Mouse (Mus musculus) heart, embryonic 11.5 days (tissue): ENCODE results near the gene Gm45837. TPM values are rescaled to one million over a fixed set of nuclear protein-coding genes. Genes with fewer than 3 reads are reported as not detected.

Source experiments
- ATAC-seq: fragments of 200-750 bp; cut with Nextera tagmentation; replicated peaks from 2 replicates; pipeline ENCODE4 v1.8.0; 2017; ENCODE audit warnings: moderate library complexity; ENCODE audit not compliant: insufficient number of reproducible peaks, low FRiP score, low TSS enrichment
- H3K27ac ChIP-seq: fragments of 300-500 bp; sonication (generic); 2 replicates; pipeline ENCODE4 v1.5.1; 2014; ENCODE audit warnings: mild to moderate bottlenecking, low read depth, low read length
- H3K27me3 ChIP-seq: fragments of 300-500 bp; sonication (generic); 2 replicates; pipeline ENCODE4 v1.6.1; 2014; ENCODE audit warnings: mild to moderate bottlenecking, low read length, mixed read lengths; ENCODE audit not compliant: control insufficient read depth, insufficient read depth
- H3K36me3 ChIP-seq: fragments of 300-500 bp; sonication (generic); 2 replicates; pipeline ENCODE4 v1.6.1; 2014; ENCODE audit warnings: mild to moderate bottlenecking, low read length, moderate library complexity, mixed read lengths; ENCODE audit not compliant: control insufficient read depth, insufficient read depth
- H3K4me1 ChIP-seq: fragments of 300-500 bp; sonication (generic); 2 replicates; pipeline ENCODE4 v1.6.1; 2014; ENCODE audit warnings: low read length; ENCODE audit not compliant: control insufficient read depth, insufficient read depth
- H3K4me2 ChIP-seq: fragments of 300-500 bp; sonication (generic); 2 replicates; pipeline ENCODE4 v1.6.1; 2014; ENCODE audit warnings: mild to moderate bottlenecking, moderate library complexity
- H3K4me3 ChIP-seq: fragments of 300-500 bp; sonication (generic); 2 replicates; pipeline ENCODE4 v1.5.1; 2014; ENCODE audit warnings: low read depth, low read length
- H3K9ac ChIP-seq: fragments of 300-500 bp; sonication (generic); 2 replicates; pipeline ENCODE4 v1.6.1; 2014; ENCODE audit warnings: mild to moderate bottlenecking, low read depth, low read length, moderate library complexity
- H3K9me3 ChIP-seq: fragments of 300-500 bp; sonication (generic); replicated peaks from 2 replicates; pipeline ENCODE4 v1.6.1; 2016; ENCODE audit warnings: low read length; ENCODE audit not compliant: control insufficient read depth
- WGBS: fragments of 180-500 bp; shearing (Covaris S2); extraction: QIAGEN DNeasy Blood & Tissue Kit; methylation state at CpG from one replicate; pipeline ENCODE4 v1.1.7; 2014; ENCODE audit not compliant: insufficient replicate concordance; 5-methylcytosine and 5-hydroxymethylcytosine counted together
- polyA plus RNA-seq: library from polyadenylated mRNA; unstranded; fragments of >200 nt; fragmentation: Nextera tagmentation; extraction: Ambion mirVana; gene quantifications from 2 replicates; pipeline ENCODE4 v1.2.1, GENCODE M21; 2014

Gene Gm45837
- polyA plus RNA-seq, 1 experiment from 2014 or later = not detected

DNA sequence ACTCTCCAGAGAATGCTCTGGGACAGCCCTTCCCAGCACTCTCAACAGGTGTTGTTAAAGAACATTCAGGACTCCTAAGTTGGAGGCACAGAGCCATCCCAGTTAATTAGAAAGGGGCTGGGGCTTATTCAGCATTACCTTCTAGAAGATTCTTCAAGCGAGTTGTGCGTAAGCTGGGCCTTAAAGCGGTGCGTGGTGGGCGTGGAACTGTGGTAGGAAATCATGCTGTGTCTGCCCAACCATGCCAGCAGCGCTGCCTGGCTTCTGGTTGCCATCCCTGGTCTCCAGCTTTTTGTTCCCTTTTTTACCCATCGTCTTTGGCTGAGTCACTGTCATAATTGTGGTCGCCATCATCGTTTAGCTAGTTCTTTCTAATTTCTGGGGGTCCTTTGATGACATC, 43.8 kb downstream of the Gm45837 start:
- no peaks in the 10 kb centered on the region for H3K4me1 ChIP-seq
- H3K36me3 ChIP-seq = no peaks in the 10 kb centered on the region
- 80% methylated on average over 9 of the region's 9 CpGs for WGBS
- H3K9ac ChIP-seq = no peak overlapping the region
- peaks cover 36% of the 10 kb centered on the region for H3K27me3 ChIP-seq
- H3K4me3 ChIP-seq = no peak overlapping the region
- no peaks in the 10 kb centered on the region for H3K9me3 ChIP-seq
- H3K4me2 ChIP-seq = no peak overlapping the region
- no peak for ATAC-seq
- H3K27ac ChIP-seq = no peak overlapping the region

DNA sequence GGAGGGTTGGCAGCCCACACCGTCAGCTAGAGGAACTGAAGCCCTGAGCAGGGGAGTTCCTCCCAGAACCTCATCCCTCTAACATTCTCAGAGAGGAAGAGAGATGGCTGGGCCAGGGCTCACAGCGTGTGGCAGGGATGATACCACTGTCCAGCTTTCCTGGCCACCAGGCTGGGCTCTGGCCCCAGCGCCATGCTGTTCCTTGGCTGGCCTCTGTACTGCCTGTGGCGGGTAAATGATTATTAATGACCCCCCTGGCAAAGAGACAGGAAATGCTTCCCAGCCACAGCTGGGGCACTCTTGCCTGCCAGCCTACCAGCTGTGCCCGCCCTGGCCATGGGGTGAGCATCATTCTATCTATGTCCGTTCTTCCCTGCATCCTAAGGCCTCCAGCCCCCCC, 44.5 kb downstream of the Gm45837 start:
- H3K4me1 ChIP-seq = 0 out of 2 replicates have a peak, but pooled peaks cover under 1% of the 10 kb centered on the region
- no peak overlapping the region for H3K4me3 ChIP-seq
- H3K9me3 ChIP-seq = no peaks in the 10 kb centered on the region
- H3K27me3 ChIP-seq = peaks cover 36% of the 10 kb centered on the region
- H3K27ac ChIP-seq = no peak overlapping the region
- no peaks in the 10 kb centered on the region for H3K36me3 ChIP-seq
- no peak overlapping the region for H3K9ac ChIP-seq
- 82% methylated on average over 6 of the region's 6 CpGs for WGBS
- no peak for ATAC-seq
- H3K4me2 ChIP-seq = no peak overlapping the region

DNA sequence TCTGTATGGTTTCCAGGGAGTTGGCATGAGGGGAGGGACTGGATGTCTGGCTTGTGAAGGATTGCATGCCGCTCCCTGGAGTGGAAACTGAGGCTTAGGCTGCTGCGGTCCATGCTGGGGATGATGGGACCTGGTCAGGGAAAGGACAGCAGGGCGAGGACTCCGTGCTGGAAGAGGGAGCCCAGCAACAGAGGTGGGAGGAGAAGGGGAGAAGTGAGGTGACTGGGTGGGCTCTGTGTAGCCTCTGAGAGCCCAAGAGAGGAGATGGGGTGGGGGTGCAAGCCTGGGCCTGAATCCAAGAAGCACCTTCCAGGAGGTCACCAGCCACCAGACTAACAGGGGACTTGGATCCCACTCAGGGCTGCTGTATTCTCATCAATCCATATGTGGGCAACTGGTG, 45.6 kb downstream of the Gm45837 start:
- H3K4me3 ChIP-seq = no peak overlapping the region
- H3K9me3 ChIP-seq = no peaks in the 10 kb centered on the region
- 66% methylated on average over 4 of the region's 4 CpGs for WGBS
- no peak overlapping the region for H3K4me2 ChIP-seq
- H3K36me3 ChIP-seq = no peaks in the 10 kb centered on the region
- H3K9ac ChIP-seq = no peak overlapping the region
- no peak overlapping the region for H3K27ac ChIP-seq
- no peak for ATAC-seq
- peaks cover 7% of the 10 kb centered on the region; the same call in 1 of the 2 replicates for H3K4me1 ChIP-seq
- H3K27me3 ChIP-seq = peaks cover 34% of the 10 kb centered on the region

DNA sequence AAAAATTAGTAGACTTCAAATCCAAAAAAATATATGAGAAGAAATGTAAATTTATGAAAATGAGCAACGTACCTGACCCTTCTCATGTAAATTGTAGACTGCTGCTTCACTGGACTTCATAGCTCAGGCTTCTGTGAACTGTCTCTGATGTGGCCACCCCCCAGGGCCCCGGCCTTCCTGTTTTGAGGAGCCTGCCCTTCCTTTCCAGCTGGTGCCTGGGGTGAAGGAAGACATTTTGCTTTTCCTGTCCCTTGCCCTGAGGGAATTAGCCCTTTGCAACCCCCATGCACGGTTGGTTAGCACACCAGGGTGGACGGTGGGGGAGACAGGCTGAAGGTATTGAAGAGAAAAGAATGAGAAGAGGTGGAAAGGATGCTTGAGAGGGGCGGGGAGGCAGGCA, 46.1 kb downstream of the Gm45837 start:
- no peak overlapping the region for H3K9ac ChIP-seq
- H3K27me3 ChIP-seq = peaks cover 30% of the 10 kb centered on the region
- H3K27ac ChIP-seq = no peak overlapping the region
- no peaks in the 10 kb centered on the region for H3K36me3 ChIP-seq
- no peak for ATAC-seq
- H3K9me3 ChIP-seq = no peaks in the 10 kb centered on the region
- H3K4me3 ChIP-seq = no peak overlapping the region
- H3K4me2 ChIP-seq = no peak overlapping the region
- peaks cover 7% of the 10 kb centered on the region; the same call in 1 of the 2 replicates for H3K4me1 ChIP-seq
- 33% methylated on average over 5 of the region's 5 CpGs for WGBS

DNA sequence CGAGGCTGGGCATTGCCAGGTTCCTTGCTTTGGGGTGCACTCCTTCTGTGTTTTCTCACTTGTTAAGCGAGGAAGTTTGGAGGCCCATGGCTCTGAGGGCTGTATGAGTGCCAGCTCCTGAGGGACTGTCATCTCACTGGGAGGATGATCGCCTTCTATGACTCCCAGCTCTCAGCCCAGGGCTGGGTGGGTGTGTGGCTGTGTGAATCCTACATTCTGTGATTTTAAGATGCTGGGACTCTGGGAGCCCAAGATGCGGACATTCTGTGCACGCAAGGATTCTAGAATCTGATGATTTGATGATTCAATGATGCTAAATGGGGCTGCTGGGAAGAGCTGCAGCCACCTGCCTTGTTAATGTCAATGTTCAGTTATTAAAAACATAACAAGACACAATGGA, 46.6 kb downstream of the Gm45837 start:
- no peak overlapping the region for H3K4me2 ChIP-seq
- no peaks in the 10 kb centered on the region for H3K9me3 ChIP-seq
- H3K4me3 ChIP-seq = no peak overlapping the region
- 79% methylated on average over 5 of the region's 5 CpGs for WGBS
- no peak overlapping the region for H3K9ac ChIP-seq
- peaks cover 25% of the 10 kb centered on the region for H3K27me3 ChIP-seq
- H3K36me3 ChIP-seq = no peaks in the 10 kb centered on the region
- no peak for ATAC-seq
- H3K4me1 ChIP-seq = peaks cover 7% of the 10 kb centered on the region; the same call in 1 of the 2 replicates
- no peak overlapping the region for H3K27ac ChIP-seq

DNA sequence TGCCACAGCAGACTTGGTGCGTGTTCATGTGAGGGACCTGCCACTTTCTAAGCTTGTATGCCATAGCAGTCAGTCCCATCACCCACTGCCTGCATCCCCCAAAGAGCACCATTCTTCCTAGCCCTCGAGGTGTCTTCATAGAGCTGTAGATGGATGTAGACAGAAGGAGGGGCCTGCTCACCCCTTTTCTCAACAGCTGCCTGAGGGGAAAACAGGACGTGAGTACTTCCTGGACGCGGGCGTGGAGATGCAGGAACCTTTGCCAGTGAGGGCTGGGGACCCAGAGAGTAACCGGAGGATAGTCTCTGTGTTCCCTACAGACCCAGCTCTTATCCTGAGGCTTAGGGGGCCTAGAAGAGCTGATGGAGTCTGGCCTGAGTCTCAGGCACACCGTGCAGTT, 47.1 kb downstream of the Gm45837 start:
- no peak for ATAC-seq

DNA sequence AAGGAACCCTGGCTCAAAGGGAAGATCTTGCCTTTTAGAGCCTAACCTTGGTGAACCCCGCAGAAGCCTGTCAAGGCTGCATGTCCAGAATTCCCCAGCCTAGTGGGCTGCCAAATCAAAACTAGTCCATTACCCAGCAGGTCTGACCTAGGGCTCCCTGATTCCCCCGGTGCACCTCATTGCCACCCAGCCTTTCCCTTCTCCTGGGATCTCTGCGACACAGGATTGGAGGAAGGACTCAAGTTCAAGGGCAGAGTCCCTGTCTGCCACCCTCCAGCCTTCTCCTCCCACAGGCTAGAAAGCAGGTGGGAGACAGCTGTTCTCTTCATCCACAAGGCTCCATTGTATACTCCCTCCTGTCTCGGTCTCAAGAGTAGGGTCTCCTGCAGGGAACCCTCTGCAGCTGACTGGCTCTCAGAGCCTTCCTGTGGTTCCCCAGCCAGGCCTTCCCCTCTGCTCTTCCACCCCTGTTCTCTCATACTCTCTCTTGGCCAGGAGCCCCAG, 47.6 kb downstream of the Gm45837 start:
- H3K27ac ChIP-seq = no peak overlapping the region
- H3K27me3 ChIP-seq = peaks cover 17% of the 10 kb centered on the region
- WGBS = 64% methylated on average over 4 of the region's 4 CpGs
- H3K4me2 ChIP-seq = no peak overlapping the region
- peaks cover 10% of the 10 kb centered on the region; the same call in 1 of the 2 replicates for H3K4me1 ChIP-seq
- H3K9me3 ChIP-seq = no peaks in the 10 kb centered on the region
- H3K9ac ChIP-seq = no peak overlapping the region
- no peaks in the 10 kb centered on the region for H3K36me3 ChIP-seq
- no peak overlapping the region for H3K4me3 ChIP-seq
- no peak for ATAC-seq

More for the DNA sequence above, 47.1 kb downstream of the Gm45837 start:
- no peak overlapping the region for H3K27ac ChIP-seq
- no peak overlapping the region for H3K4me3 ChIP-seq
- no peak overlapping the region for H3K9ac ChIP-seq
- WGBS = 55% methylated on average over 8 of the region's 8 CpGs
- H3K36me3 ChIP-seq = no peaks in the 10 kb centered on the region
- H3K27me3 ChIP-seq = peaks cover 23% of the 10 kb centered on the region
- H3K4me2 ChIP-seq = no peak overlapping the region
- H3K4me1 ChIP-seq = peaks cover 9% of the 10 kb centered on the region; the same call in 1 of the 2 replicates
- H3K9me3 ChIP-seq = no peaks in the 10 kb centered on the region

DNA sequence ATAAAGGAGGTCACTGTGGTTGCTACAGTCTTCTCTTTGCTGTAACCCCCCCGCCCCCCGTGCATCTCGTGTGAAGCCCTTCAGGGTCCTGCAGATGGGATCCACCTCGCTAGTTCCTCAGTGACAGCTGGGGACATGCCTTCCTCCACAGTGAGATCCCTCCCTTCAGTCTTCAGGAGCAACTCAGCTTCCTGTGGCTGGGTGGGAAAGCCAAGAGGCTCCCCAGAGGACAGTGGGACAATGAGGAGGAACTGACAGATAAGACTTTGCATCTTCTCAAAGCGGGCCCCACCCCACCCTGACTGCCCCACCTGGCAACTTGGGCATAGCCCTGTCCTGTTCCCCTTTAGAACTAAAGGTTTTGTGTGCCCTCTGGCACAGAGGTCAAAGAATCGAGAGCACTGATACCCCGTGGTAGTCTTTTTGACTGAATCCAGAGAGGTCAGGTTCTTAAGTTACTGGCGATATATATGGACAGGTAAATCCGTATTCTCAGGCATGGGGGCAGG, 48.7 kb downstream of the Gm45837 start:
- H3K4me3 ChIP-seq = no peak overlapping the region
- H3K27me3 ChIP-seq = peaks cover 12% of the 10 kb centered on the region
- H3K4me2 ChIP-seq = no peak overlapping the region
- no peaks in the 10 kb centered on the region for H3K36me3 ChIP-seq
- H3K27ac ChIP-seq = no peak overlapping the region
- 61% methylated on average over 9 of the region's 9 CpGs for WGBS
- H3K9me3 ChIP-seq = no peaks in the 10 kb centered on the region
- H3K4me1 ChIP-seq = peaks cover 14% of the 10 kb centered on the region; the same call in 1 of the 2 replicates
- no peak for ATAC-seq
- H3K9ac ChIP-seq = no peak overlapping the region
